Mouse (Mus musculus) CH12.LX (cell line): ENCODE data around the gene Gas2l3. TPM values are rescaled to one million over a fixed set of nuclear protein-coding genes. Genes with fewer than 3 reads are reported as not detected.

Experiments
- DNase-seq: peaks from one replicate; pipeline ENCODE4 v3.0.0-alpha.2; 2013; ENCODE audit errors: extremely low read depth
- H3K27ac ChIP-seq: 2 replicates; pipeline ENCODE4 v1.5.1; 2012; ENCODE audit warnings: low read depth, mild to moderate bottlenecking, control low read depth, moderate library complexity; ENCODE audit not compliant: insufficient read depth
- H3K27me3 ChIP-seq: replicated peaks from 2 replicates; pipeline ENCODE3; 2012; ENCODE audit warnings: inconsistent platforms
- H3K36me3 ChIP-seq, 2 experiments: replicated peaks in 1 of 2; 2 replicates each; pipeline versions ENCODE3 to v1.6.1; 2012; ENCODE audit warnings: inconsistent platforms in 1 of 2, low read length in 1 of 2, mild to moderate bottlenecking in 1 of 2, mixed read lengths in 1 of 2, moderate library complexity in 1 of 2; ENCODE audit not compliant: control insufficient read depth in 1 of 2, insufficient read depth in 1 of 2
- H3K4me1 ChIP-seq, 2 experiments: 2 replicates each; pipeline ENCODE4 v1.6.1; 2012; ENCODE audit warnings: inconsistent platforms in 1 of 2, moderate library complexity in 1 of 2; ENCODE audit not compliant: insufficient read depth in 2 of 2, control insufficient read depth in 1 of 2
- H3K4me2 ChIP-seq: 2 replicates; pipeline ENCODE4 v1.6.1; 2012; ENCODE audit warnings: low read depth, mild to moderate bottlenecking, control low read depth; ENCODE audit not compliant: poor library complexity, insufficient read depth, severe bottlenecking
- H3K4me3 ChIP-seq, 3 experiments: fragments of 150-350 bp in 1 of 3; sonication (generic) in 1 of 3; replicated peaks in 1 of 3; 2 replicates each; pipeline versions ENCODE3 to v1.5.1; 2011 to 2012; ENCODE audit warnings: low read depth in 2 of 3, low read length in 2 of 3, mild to moderate bottlenecking in 2 of 3, moderate library complexity in 2 of 3, control low read depth in 1 of 3, improper control_type of control experiment in 1 of 3, inconsistent platforms in 1 of 3, mixed read lengths in 1 of 3; ENCODE audit not compliant: poor library complexity in 1 of 3
- H3K79me2 ChIP-seq: replicated peaks from 2 replicates; pipeline ENCODE4 v1.6.1; 2012; ENCODE audit warnings: mild to moderate bottlenecking, moderate library complexity; ENCODE audit not compliant: control insufficient read depth, poor library complexity, insufficient read depth, severe bottlenecking; ENCODE audit errors: extremely low read depth
- H3K9ac ChIP-seq: 2 replicates; pipeline ENCODE4 v1.6.1; 2012; ENCODE audit warnings: low read depth, mild to moderate bottlenecking, control low read depth, moderate library complexity; ENCODE audit not compliant: insufficient read depth
- H3K9me3 ChIP-seq: replicated peaks from 2 replicates; pipeline ENCODE3; 2012; ENCODE audit warnings: low read length, inconsistent platforms, mixed read lengths
- CHD2 ChIP-seq: IDR thresholded peaks from 2 replicates; pipeline ENCODE4 v1.6.1; 2011; ENCODE audit warnings: low read length, improper control_type of control experiment
- CTCF ChIP-seq, 2 experiments: IDR thresholded peaks in 1 of 2; conservative IDR thresholded peaks in 1 of 2; 2 replicates each; pipeline ENCODE4 v1.5.1; 2011 to 2012; ENCODE audit warnings: low read depth in 2 of 2, low read length in 2 of 2, improper control_type of control experiment in 1 of 2, inconsistent platforms in 1 of 2, mild to moderate bottlenecking in 1 of 2, moderate library complexity in 1 of 2
- E2F4 ChIP-seq: IDR thresholded peaks from 2 replicates; pipeline ENCODE4 v1.6.1; 2011; ENCODE audit warnings: low read depth, low read length, improper control_type of control experiment; ENCODE audit not compliant: insufficient replicate concordance
- ETS1 ChIP-seq: conservative IDR thresholded peaks from 2 replicates; pipeline ENCODE4 v1.6.1; 2012; ENCODE audit warnings: low read depth, mild to moderate bottlenecking, inconsistent platforms, low read length, improper control_type of control experiment, moderate library complexity
- GABPA ChIP-seq: IDR thresholded peaks from 2 replicates; pipeline ENCODE4 v1.6.1; 2012; ENCODE audit warnings: low read depth, low read length, improper control_type of control experiment, inconsistent platforms; ENCODE audit not compliant: insufficient replicate concordance
- IRF4 ChIP-seq: IDR thresholded peaks from 2 replicates; pipeline ENCODE4 v1.6.1; 2014; ENCODE audit warnings: low read depth, mild to moderate bottlenecking, inconsistent platforms, low read length, improper control_type of control experiment
- JUN ChIP-seq: IDR thresholded peaks from 2 replicates; pipeline ENCODE4 v1.6.1; 2011; ENCODE audit warnings: low read depth, mild to moderate bottlenecking, low read length, improper control_type of control experiment, moderate library complexity; ENCODE audit not compliant: insufficient read depth
- JUND ChIP-seq: conservative IDR thresholded peaks from 2 replicates; pipeline ENCODE4 v1.6.1; 2011; ENCODE audit warnings: low read depth, low read length, improper control_type of control experiment
- KAT2A ChIP-seq: IDR thresholded peaks from 2 replicates; pipeline ENCODE4 v1.6.1; 2012; ENCODE audit warnings: low read length, improper control_type of control experiment, inconsistent platforms; ENCODE audit not compliant: insufficient replicate concordance
- MAFK ChIP-seq: IDR thresholded peaks from 2 replicates; pipeline ENCODE4 v1.6.1; 2011; ENCODE audit warnings: low read length, improper control_type of control experiment; ENCODE audit not compliant: insufficient replicate concordance
- NELFE ChIP-seq: IDR thresholded peaks from 2 replicates; pipeline ENCODE4 v1.6.1; 2011; ENCODE audit warnings: low read depth, low read length, improper control_type of control experiment
- NRF1 ChIP-seq: IDR thresholded peaks from 2 replicates; pipeline ENCODE4 v1.6.1; 2014; ENCODE audit warnings: low read depth, mild to moderate bottlenecking, inconsistent platforms, low read length, improper control_type of control experiment, moderate library complexity
- POLR2AphosphoS2 ChIP-seq: IDR thresholded peaks from 2 replicates; pipeline ENCODE4 v1.6.1; 2011; ENCODE audit warnings: low read depth, low read length, improper control_type of control experiment
- RAD21 ChIP-seq: IDR thresholded peaks from 2 replicates; pipeline ENCODE4 v1.6.1; 2011; ENCODE audit warnings: low read depth, mild to moderate bottlenecking, low read length, improper control_type of control experiment, moderate library complexity
- RCOR1 ChIP-seq: conservative IDR thresholded peaks from 2 replicates; pipeline ENCODE4 v1.6.1; 2012; ENCODE audit warnings: low read depth, mild to moderate bottlenecking, inconsistent platforms, low read length, improper control_type of control experiment
- SIN3A ChIP-seq: IDR thresholded peaks from 2 replicates; pipeline ENCODE4 v1.6.1; 2012; ENCODE audit warnings: low read length, improper control_type of control experiment, inconsistent platforms
- SMC3 ChIP-seq: IDR thresholded peaks from 2 replicates; pipeline ENCODE4 v1.6.1; 2011; ENCODE audit warnings: low read depth, low read length, improper control_type of control experiment
- USF2 ChIP-seq: conservative IDR thresholded peaks from 2 replicates; pipeline ENCODE4 v1.6.1; 2011; ENCODE audit warnings: low read depth, low read length, improper control_type of control experiment
- ZMIZ1 ChIP-seq: IDR thresholded peaks from 2 replicates; pipeline ENCODE4 v1.6.1; 2012; ENCODE audit warnings: low read depth, mild to moderate bottlenecking, inconsistent platforms, low read length, improper control_type of control experiment
- dilution Hi-C: fragments of 300-500 bp; cut with MboI; formaldehyde crosslinking; loops from 2 replicates; pipeline ENCODE4 v1.14.3; 2020; ENCODE audit warnings: low sequenced_read_pairs; ENCODE audit not compliant: extremely low pct_unique_long_range_greater_than_20kb, extremely low pct_ligation_motif_present
- in situ Hi-C: fragments of 300-500 bp; cut with MboI; formaldehyde crosslinking; loops from 3 replicates; pipeline ENCODE4 v1.14.3; 2019; ENCODE audit warnings: low sequenced_read_pairs, low pct_ligation_motif_present, low pct_unique_long_range_greater_than_20kb, mixed read lengths
- polyA plus RNA-seq: library from polyadenylated mRNA; unstranded; fragments of >175 nt; gene quantifications from 2 replicates; pipeline ENCODE4 v1.2.1, GENCODE M21; 2012; ENCODE audit warnings: low read depth; ENCODE audit not compliant: insufficient read length
- total RNA-seq, 2 experiments: library from RNA; depleted of rRNA; stranded (reverse); fragments of 300-350 nt in 1 of 2; fragments of >200 nt in 1 of 2; gene quantifications; 2 replicates each; pipeline ENCODE4 v1.2.3; 2012 to 2014

The Gas2l3 gene
- total and polyA plus RNA-seq, 3 experiments, result 7.3 to 12.2 (median 9.4) TPM

DNA sequence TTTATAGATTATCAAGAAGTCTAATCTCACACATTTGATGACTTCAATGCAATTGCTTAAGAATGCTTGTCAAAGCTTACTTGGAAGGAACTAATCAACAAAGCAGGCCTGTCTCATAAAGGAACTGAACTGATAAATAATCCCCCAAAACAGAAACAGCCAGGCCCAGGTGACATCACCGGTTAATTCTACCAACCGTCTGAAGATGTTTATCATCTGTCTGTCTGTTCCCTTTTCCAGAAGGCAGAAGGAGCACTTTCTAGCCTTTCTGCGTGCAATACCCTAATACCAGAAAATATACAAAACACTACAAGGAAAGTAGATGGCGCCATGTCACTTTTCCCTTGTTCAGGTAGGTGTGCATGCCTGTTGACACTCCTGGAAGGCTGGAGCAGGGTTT lies 45.7 kb upstream of the Gas2l3 start:
- dilution Hi-C loops, result no loop called here
- DNase-seq, result no peak
- no peak; a peak in 1 of 4 replicates for TF ChIP-seq CTCF (conservative IDR thresholded peaks at IDR 0.05 in 1 of 2, IDR thresholded peaks at IDR 0.05 in 1 of 2; ENCODE audit: low read depth in 2 of 2, low read length in 2 of 2)
- peak; percentile 2 for TF ChIP-seq RAD21
- no peak for TF ChIP-seq JUN
- no peak for TF ChIP-seq KAT2A
- TF ChIP-seq SIN3A, result no peak
- no peak for TF ChIP-seq NRF1
- no peak for TF ChIP-seq JUND
- no peak for TF ChIP-seq ZMIZ1
- no peak for TF ChIP-seq RCOR1
- TF ChIP-seq IRF4, result no peak
- TF ChIP-seq POLR2AphosphoS2, result no peak
- 0 out of 2 replicates have a peak, but pooled peaks have one; percentile 6 for TF ChIP-seq SMC3
- TF ChIP-seq USF2, result no peak
- no peak for TF ChIP-seq MAFK
- TF ChIP-seq CHD2, result no peak
- TF ChIP-seq GABPA, result no peak
- no peak for TF ChIP-seq ETS1
- no peak for TF ChIP-seq NELFE
- in situ Hi-C loops, result no loop called here
- Histone ChIP-seq H3K27me3 (no peaks in the 10 kb centered on the region), H3K4me2 (no peak overlapping the region), H3K36me3 (no peaks in the 10 kb centered on the region), H3K4me3 (no peak overlapping the region), H3K27ac (no peak overlapping the region), H3K9me3 (no peaks in the 10 kb centered on the region), H3K9ac (no peak overlapping the region), H3K79me2 (no peaks in the 10 kb centered on the region), H3K4me1 (peaks cover 0 to 4% of the 10 kb centered on the region in 2 experiments; a peak in 1 of 4 replicates)

- Histone ChIP-seq H3K27ac (no peak overlapping the region), H3K9ac (no peak overlapping the region), H3K4me1 (peaks cover 0 to 4% of the 10 kb centered on the region in 2 experiments; a peak in 1 of 4 replicates), H3K79me2 (no peaks in the 10 kb centered on the region), H3K4me2 (no peak overlapping the region), H3K9me3 (no peaks in the 10 kb centered on the region), H3K4me3 (no peak overlapping the region), H3K27me3 (no peaks in the 10 kb centered on the region), H3K36me3 (no peaks in the 10 kb centered on the region)
- dilution Hi-C loops (no loop called here), in situ Hi-C loops (no loop called here)
- DNase-seq, result peak; percentile 15
- TF ChIP-seq E2F4 (no peak), JUN (peak; percentile 44), JUND (peak; percentile 78)
Observed at GRCm38 (mm10) chr10:89486995-89487742, 43.4 kb upstream of the Gas2l3 start.
